Mouse (Mus musculus): ENCODE measurements around the gene Pax2. TPM values are rescaled to one million over a fixed set of nuclear protein-coding genes. Genes with fewer than 3 reads are reported as not detected.

The Pax2 gene
- polyA plus RNA-seq, 1 experiment from 2014 or later: 29.6 TPM

- ATAC-seq (replicated peaks; ENCODE audit: low FRiP score, low read depth) (no peak), DNase-seq (ENCODE audit: low spot score) (no peak)
- Histone ChIP-seq H3K9me3 (replicated peaks; ENCODE audit: low read length) (no peaks in the 10 kb centered on the region), H3K4me2 (ENCODE audit: low read length) (no peak overlapping the region), H3K27me3 (ENCODE audit: insufficient read depth, low read length) (no peaks in the 10 kb centered on the region), H3K36me3 (ENCODE audit: insufficient read depth, low read length) (0 out of 2 replicates have a peak, but pooled peaks cover 26% of the 10 kb centered on the region), H3K4me3 (replicated peaks; ENCODE audit: low read depth, low read length) (no peak overlapping the region), H3K4me1 (replicated peaks; ENCODE audit: insufficient read depth, low read length) (no peaks in the 10 kb centered on the region; the same call in 1 of the 2 replicates), H3K9ac (ENCODE audit: low read depth, low read length) (no peak overlapping the region), H3K27ac (no peak overlapping the region)
- no peak for TF ChIP-seq CTCF (IDR thresholded peaks at IDR 0.05; ENCODE audit: low read depth)
- WGBS: 47% methylated on average over 4 of the region's 4 CpGs
Measured at GRCm38 (mm10) chr19:44791981-44792380, 36.1 kb downstream of the Pax2 start.

GRCm38 (mm10) chr19:44797110-44798060 lies 41.5 kb downstream of the Pax2 start:
- Histone ChIP-seq H3K4me1 (replicated peaks; ENCODE audit: insufficient read depth, low read length) (peaks cover 18% of the 10 kb centered on the region), H3K9me3 (replicated peaks; ENCODE audit: low read length) (no peaks in the 10 kb centered on the region), H3K27ac (0 out of 2 replicates have a peak overlapping the region, but pooled peaks have one; percentile 13), H3K4me2 (ENCODE audit: low read length) (no peak overlapping the region), H3K36me3 (ENCODE audit: insufficient read depth, low read length) (0 out of 2 replicates have a peak, but pooled peaks cover 17% of the 10 kb centered on the region), H3K9ac (ENCODE audit: low read depth, low read length) (0 out of 2 replicates have a peak overlapping the region, but pooled peaks have one; percentile 5), H3K27me3 (ENCODE audit: insufficient read depth, low read length) (no peaks in the 10 kb centered on the region), H3K4me3 (replicated peaks; ENCODE audit: low read depth, low read length) (no peak overlapping the region)
- 17% methylated on average over 21 of the region's 21 CpGs for WGBS
- peak; percentile 27 for DNase-seq (ENCODE audit: low spot score)
- no peak for TF ChIP-seq CTCF (IDR thresholded peaks at IDR 0.05; ENCODE audit: low read depth)
- no peak for ATAC-seq (replicated peaks; ENCODE audit: low FRiP score, low read depth)

- no peak for TF ChIP-seq CTCF (IDR thresholded peaks at IDR 0.05; ENCODE audit: low read depth)
- WGBS: 48% methylated on average over 6 of the region's 6 CpGs
- Histone ChIP-seq H3K9ac (ENCODE audit: low read depth, low read length) (no peak overlapping the region), H3K4me2 (ENCODE audit: low read length) (no peak overlapping the region), H3K9me3 (replicated peaks; ENCODE audit: low read length) (no peaks in the 10 kb centered on the region), H3K27me3 (ENCODE audit: insufficient read depth, low read length) (no peaks in the 10 kb centered on the region), H3K4me3 (replicated peaks; ENCODE audit: low read depth, low read length) (no peak overlapping the region), H3K36me3 (ENCODE audit: insufficient read depth, low read length) (0 out of 2 replicates have a peak, but pooled peaks cover 7% of the 10 kb centered on the region), H3K4me1 (replicated peaks; ENCODE audit: insufficient read depth, low read length) (peaks cover 18% of the 10 kb centered on the region), H3K27ac (peak overlapping the region; percentile 34; the same call in 1 of the 2 replicates)
- DNase-seq (ENCODE audit: low spot score) (no peak), ATAC-seq (replicated peaks; ENCODE audit: low FRiP score, low read depth) (no peak)
Measured at GRCm38 (mm10) chr19:44798731-44799130, 42.9 kb downstream of the Pax2 start.

- 28% methylated on average over 5 of the region's 5 CpGs for WGBS
- H3K4me3 ChIP-seq (replicated peaks; ENCODE audit: low read depth, low read length): no peak overlapping the region
- peaks cover 18% of the 10 kb centered on the region for H3K4me1 ChIP-seq (replicated peaks; ENCODE audit: insufficient read depth, low read length)
- no peaks in the 10 kb centered on the region for H3K9me3 ChIP-seq (replicated peaks; ENCODE audit: low read length)
- ATAC-seq (replicated peaks; ENCODE audit: low FRiP score, low read depth) (no peak), DNase-seq (ENCODE audit: low spot score) (peak; percentile 32)
- no peaks in the 10 kb centered on the region for H3K27me3 ChIP-seq (ENCODE audit: insufficient read depth, low read length)
- H3K4me2 ChIP-seq (ENCODE audit: low read length): no peak overlapping the region
- 0 out of 2 replicates have a peak, but pooled peaks cover 6% of the 10 kb centered on the region for H3K36me3 ChIP-seq (ENCODE audit: insufficient read depth, low read length)
- peak overlapping the region; percentile 34; the same call in 1 of the 2 replicates for H3K27ac ChIP-seq
- no peak overlapping the region for H3K9ac ChIP-seq (ENCODE audit: low read depth, low read length)
- no peak for TF ChIP-seq CTCF (IDR thresholded peaks at IDR 0.05; ENCODE audit: low read depth)
Measured at GRCm38 (mm10) chr19:44799156-44799555, 43.3 kb downstream of the Pax2 start.

GRCm38 (mm10) chr19:44800327-44800726 lies 44.5 kb downstream of the Pax2 start:
- H3K4me1 ChIP-seq (replicated peaks; ENCODE audit: insufficient read depth, low read length): peaks cover 18% of the 10 kb centered on the region

GRCm38 (mm10) chr19:44808734-44809133 lies 52.9 kb downstream of the Pax2 start:
- no peaks in the 10 kb centered on the region for H3K4me1 ChIP-seq (replicated peaks; ENCODE audit: insufficient read depth, low read length)

More at GRCm38 (mm10) chr19:44800327-44800726, 44.5 kb downstream of the Pax2 start:
- Histone ChIP-seq H3K4me2 (ENCODE audit: low read length) (no peak overlapping the region), H3K27me3 (ENCODE audit: insufficient read depth, low read length) (no peaks in the 10 kb centered on the region), H3K27ac (peak overlapping the region; percentile 13; the same call in 1 of the 2 replicates), H3K9ac (ENCODE audit: low read depth, low read length) (0 out of 2 replicates have a peak overlapping the region, but pooled peaks have one; percentile 8), H3K4me3 (replicated peaks; ENCODE audit: low read depth, low read length) (no peak overlapping the region), H3K9me3 (replicated peaks; ENCODE audit: low read length) (no peaks in the 10 kb centered on the region), H3K36me3 (ENCODE audit: insufficient read depth, low read length) (peaks cover under 1% of the 10 kb centered on the region; the same call in 1 of the 2 replicates)
- ATAC-seq (replicated peaks; ENCODE audit: low FRiP score, low read depth) (peak; percentile 38), DNase-seq (ENCODE audit: low spot score) (peak; percentile 40)
- TF ChIP-seq CTCF (IDR thresholded peaks at IDR 0.05; ENCODE audit: low read depth): no peak
- 22% methylated on average over 6 of the region's 6 CpGs for WGBS

More at GRCm38 (mm10) chr19:44808734-44809133, 52.9 kb downstream of the Pax2 start:
- no peaks in the 10 kb centered on the region for H3K27me3 ChIP-seq (ENCODE audit: insufficient read depth, low read length)
- H3K4me2 ChIP-seq (ENCODE audit: low read length): no peak overlapping the region
- 28% methylated on average over 8 of the region's 8 CpGs for WGBS
- ATAC-seq (replicated peaks; ENCODE audit: low FRiP score, low read depth) (no peak), DNase-seq (ENCODE audit: low spot score) (no peak)
- H3K4me3 ChIP-seq (replicated peaks; ENCODE audit: low read depth, low read length): no peak overlapping the region
- H3K27ac ChIP-seq: no peak overlapping the region
- no peak for TF ChIP-seq CTCF (IDR thresholded peaks at IDR 0.05; ENCODE audit: low read depth)
- H3K9ac ChIP-seq (ENCODE audit: low read depth, low read length): no peak overlapping the region
- H3K36me3 ChIP-seq (ENCODE audit: insufficient read depth, low read length): no peaks in the 10 kb centered on the region; the same call in 1 of the 2 replicates
- no peaks in the 10 kb centered on the region for H3K9me3 ChIP-seq (replicated peaks; ENCODE audit: low read length)
